Mouse (Mus musculus): ENCODE data around the gene Usp1. TPM values are rescaled to one million over a fixed set of nuclear protein-coding genes. Genes with fewer than 3 reads are reported as not detected.
"Not testable (repeated sequence)": the region's sequence is repeated elsewhere in the genome, so short reads cannot be mapped to it uniquely, and the experiment has no call there.

Usp1 gene
- total and polyA plus RNA-seq, 2 experiments from 2014 or later, result 10.6 to 22.5 TPM

- Histone ChIP-seq H3K4me2 (ENCODE audit: low read depth, low read length, poor library complexity, severe bottlenecking) (peak overlapping the region; percentile 73), H3K36me3 (ENCODE audit: insufficient read depth, low read length) (no peaks in the 10 kb centered on the region), H3K4me3 (ENCODE audit: low read depth, low read length) (peak overlapping the region; percentile 91), H3K9ac (replicated peaks; ENCODE audit: low read length, poor library complexity, severe bottlenecking) (peak overlapping the region; percentile 37; the same call in 1 of the 2 replicates), H3K4me1 (ENCODE audit: insufficient read depth, low read length) (peaks cover 4% of the 10 kb centered on the region; the same call in 1 of the 2 replicates), H3K9me3 (ENCODE audit: low read length) (no peaks in the 10 kb centered on the region), H3K27ac (ENCODE audit: low read depth, low read length) (no peak overlapping the region), H3K27me3 (ENCODE audit: insufficient read depth, low read length) (no peaks in the 10 kb centered on the region)
- DNase-seq (ENCODE audit: low spot score), result no peak
- WGBS, result 3% methylated on average over 2 of the region's 2 CpGs
- no peak for TF ChIP-seq CTCF (IDR thresholded peaks at IDR 0.05)
- ATAC-seq (ENCODE audit: low FRiP score), result no peak
Observed at GRCm38 (mm10) chr4:98924906-98925178, 1.2 kb downstream of the Usp1 start.

DNA sequence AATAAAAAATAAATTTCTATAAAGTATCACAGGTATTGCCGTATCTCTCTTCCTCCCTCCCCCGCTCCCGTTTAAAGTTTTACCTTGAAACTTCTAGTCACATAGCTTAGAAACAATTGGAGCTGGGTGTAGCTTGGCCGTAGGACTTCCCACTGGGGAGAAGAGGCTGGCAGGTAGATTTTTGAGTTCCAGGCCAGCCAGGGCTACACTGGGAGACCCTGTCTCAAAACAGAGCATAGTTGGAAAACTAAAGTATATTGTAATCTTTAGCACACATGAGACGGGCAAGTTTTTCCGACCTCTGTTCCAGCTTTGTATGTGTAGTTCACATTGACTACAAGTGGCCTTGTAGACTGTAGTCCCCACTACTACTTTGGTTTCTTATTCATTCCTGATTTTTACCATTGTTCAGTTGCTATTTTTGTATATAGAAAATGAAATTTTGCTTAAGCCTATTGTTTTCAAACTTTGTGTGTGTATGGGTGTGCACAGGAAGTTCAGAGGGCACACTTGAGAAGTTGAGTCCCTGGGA is 1.7 kb downstream of the Usp1 start:
- ATAC-seq (ENCODE audit: low FRiP score) (no peak), DNase-seq (ENCODE audit: low spot score) (no peak)
- Histone ChIP-seq H3K4me3 (ENCODE audit: low read depth, low read length) (peak overlapping the region; percentile 91; the same call in 1 of the 2 replicates), H3K27me3 (ENCODE audit: insufficient read depth, low read length) (no peaks in the 10 kb centered on the region), H3K4me2 (ENCODE audit: low read depth, low read length, poor library complexity, severe bottlenecking) (no peak overlapping the region), H3K9ac (replicated peaks; ENCODE audit: low read length, poor library complexity, severe bottlenecking) (no peak overlapping the region), H3K4me1 (ENCODE audit: insufficient read depth, low read length) (peaks cover 4% of the 10 kb centered on the region; the same call in 1 of the 2 replicates), H3K9me3 (ENCODE audit: low read length) (no peaks in the 10 kb centered on the region), H3K36me3 (ENCODE audit: insufficient read depth, low read length) (no peaks in the 10 kb centered on the region), H3K27ac (ENCODE audit: low read depth, low read length) (no peak overlapping the region)
- no peak for TF ChIP-seq CTCF (IDR thresholded peaks at IDR 0.05)
- 21% methylated on average over 6 of the region's 6 CpGs for WGBS

DNA sequence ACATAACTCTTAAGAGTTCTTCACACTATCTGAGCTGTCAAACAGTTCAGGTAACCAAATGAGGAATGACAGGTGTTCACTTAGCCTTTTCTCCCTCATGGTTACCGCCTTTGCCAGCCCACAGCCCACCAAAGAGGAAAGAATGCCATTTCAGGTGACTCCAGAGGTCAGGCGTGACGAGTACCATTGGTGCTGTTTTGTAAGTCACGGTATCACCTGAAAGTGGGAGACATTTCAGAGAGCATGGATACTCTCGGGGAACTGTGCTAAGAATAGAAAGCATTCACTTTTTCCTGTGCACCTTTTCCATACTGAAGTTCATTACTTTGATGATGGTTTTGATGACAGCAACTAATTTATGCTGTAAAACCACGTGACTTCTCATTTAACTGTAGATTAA is 12.4 kb downstream of the Usp1 start:
- ATAC-seq (ENCODE audit: low FRiP score) (no peak), DNase-seq (ENCODE audit: low spot score) (no peak)
- Histone ChIP-seq H3K27ac (ENCODE audit: low read depth, low read length) (no peak overlapping the region), H3K4me2 (ENCODE audit: low read depth, low read length, poor library complexity, severe bottlenecking) (no peak overlapping the region), H3K4me3 (ENCODE audit: low read depth, low read length) (no peak overlapping the region), H3K4me1 (ENCODE audit: insufficient read depth, low read length) (no peaks in the 10 kb centered on the region), H3K9me3 (ENCODE audit: low read length) (no peaks in the 10 kb centered on the region), H3K9ac (replicated peaks; ENCODE audit: low read length, poor library complexity, severe bottlenecking) (no peak overlapping the region), H3K27me3 (ENCODE audit: insufficient read depth, low read length) (no peaks in the 10 kb centered on the region), H3K36me3 (ENCODE audit: insufficient read depth, low read length) (peaks cover 23% of the 10 kb centered on the region)
- 89% methylated on average over 6 of the region's 6 CpGs for WGBS
- no peak for TF ChIP-seq CTCF (IDR thresholded peaks at IDR 0.05)

DNA sequence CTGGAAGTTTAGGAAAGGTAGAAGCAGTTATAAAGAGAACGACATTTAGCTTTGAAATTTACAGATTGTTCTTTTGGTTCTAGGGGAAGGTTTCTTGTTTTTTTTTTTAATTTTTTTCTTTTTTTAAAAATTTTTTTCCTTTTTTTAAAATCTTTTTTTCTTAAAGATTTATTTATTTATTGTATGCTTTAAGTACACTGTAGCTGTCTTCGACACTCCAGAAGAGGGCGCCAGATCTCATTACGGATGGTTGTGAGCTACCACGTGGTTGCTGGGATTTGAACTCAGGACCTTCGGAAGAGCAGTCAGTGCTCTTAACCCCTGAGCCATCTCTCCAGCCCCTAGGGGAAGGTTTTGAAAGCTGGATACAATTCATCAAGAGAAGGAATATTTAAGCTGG is 14.6 kb downstream of the Usp1 start:
- peaks cover 26% of the 10 kb centered on the region for H3K36me3 ChIP-seq (ENCODE audit: insufficient read depth, low read length)
- WGBS, result 87% methylated on average over 6 of the region's 6 CpGs
- H3K4me1 ChIP-seq (ENCODE audit: insufficient read depth, low read length); H3K9me3 ChIP-seq (ENCODE audit: low read length); H3K27me3 ChIP-seq (ENCODE audit: insufficient read depth, low read length); ATAC-seq (ENCODE audit: low FRiP score); H3K4me2 ChIP-seq (ENCODE audit: low read depth, low read length, poor library complexity, severe bottlenecking); H3K27ac ChIP-seq (ENCODE audit: low read depth, low read length); DNase-seq (ENCODE audit: low spot score); H3K4me3 ChIP-seq (ENCODE audit: low read depth, low read length); H3K9ac ChIP-seq (replicated peaks; ENCODE audit: low read length, poor library complexity, severe bottlenecking): not testable (repeated sequence)
- peak; percentile 32 for TF ChIP-seq CTCF (IDR thresholded peaks at IDR 0.05)

- Histone ChIP-seq H3K4me1 (ENCODE audit: insufficient read depth, low read length) (no peaks in the 10 kb centered on the region), H3K27me3 (ENCODE audit: insufficient read depth, low read length) (no peaks in the 10 kb centered on the region), H3K4me3 (ENCODE audit: low read depth, low read length) (no peak overlapping the region), H3K9ac (replicated peaks; ENCODE audit: low read length, poor library complexity, severe bottlenecking) (no peak overlapping the region), H3K9me3 (ENCODE audit: low read length) (no peaks in the 10 kb centered on the region), H3K36me3 (ENCODE audit: insufficient read depth, low read length) (peaks cover 8% of the 10 kb centered on the region), H3K27ac (ENCODE audit: low read depth, low read length) (no peak overlapping the region), H3K4me2 (ENCODE audit: low read depth, low read length, poor library complexity, severe bottlenecking) (no peak overlapping the region)
- DNase-seq (ENCODE audit: low spot score) (no peak), ATAC-seq (ENCODE audit: low FRiP score) (no peak)
- TF ChIP-seq CTCF (IDR thresholded peaks at IDR 0.05), result no peak
Observed at GRCm38 (mm10) chr4:98950563-98950962, 27.0 kb downstream of the Usp1 start.

GRCm38 (mm10) chr4:98955986-98956385 is 32.4 kb downstream of the Usp1 start:
- DNase-seq (ENCODE audit: low spot score) (no peak), ATAC-seq (ENCODE audit: low FRiP score) (no peak)
- 96% methylated on average over 8 of the region's 8 CpGs for WGBS
- no peak for TF ChIP-seq CTCF (IDR thresholded peaks at IDR 0.05)
- Histone ChIP-seq H3K9me3 (ENCODE audit: low read length) (no peaks in the 10 kb centered on the region), H3K4me3 (ENCODE audit: low read depth, low read length) (no peak overlapping the region), H3K4me1 (ENCODE audit: insufficient read depth, low read length) (no peaks in the 10 kb centered on the region), H3K36me3 (ENCODE audit: insufficient read depth, low read length) (peaks cover 31% of the 10 kb centered on the region; the same call in 1 of the 2 replicates), H3K4me2 (ENCODE audit: low read depth, low read length, poor library complexity, severe bottlenecking) (no peak overlapping the region), H3K27me3 (ENCODE audit: insufficient read depth, low read length) (no peaks in the 10 kb centered on the region), H3K9ac (replicated peaks; ENCODE audit: low read length, poor library complexity, severe bottlenecking) (no peak overlapping the region), H3K27ac (ENCODE audit: low read depth, low read length) (no peak overlapping the region)

All from midbrain, postnatal 0 days (tissue).